Mouse (Mus musculus) cerebellum, adult 18-20 months (tissue): ENCODE measurements around the gene Trhr2.

Experiments used
- DNase-seq, 2 experiments: peaks; one replicate each; pipeline ENCODE4 v3.0.0; 2021

The Trhr2 gene

DNA sequence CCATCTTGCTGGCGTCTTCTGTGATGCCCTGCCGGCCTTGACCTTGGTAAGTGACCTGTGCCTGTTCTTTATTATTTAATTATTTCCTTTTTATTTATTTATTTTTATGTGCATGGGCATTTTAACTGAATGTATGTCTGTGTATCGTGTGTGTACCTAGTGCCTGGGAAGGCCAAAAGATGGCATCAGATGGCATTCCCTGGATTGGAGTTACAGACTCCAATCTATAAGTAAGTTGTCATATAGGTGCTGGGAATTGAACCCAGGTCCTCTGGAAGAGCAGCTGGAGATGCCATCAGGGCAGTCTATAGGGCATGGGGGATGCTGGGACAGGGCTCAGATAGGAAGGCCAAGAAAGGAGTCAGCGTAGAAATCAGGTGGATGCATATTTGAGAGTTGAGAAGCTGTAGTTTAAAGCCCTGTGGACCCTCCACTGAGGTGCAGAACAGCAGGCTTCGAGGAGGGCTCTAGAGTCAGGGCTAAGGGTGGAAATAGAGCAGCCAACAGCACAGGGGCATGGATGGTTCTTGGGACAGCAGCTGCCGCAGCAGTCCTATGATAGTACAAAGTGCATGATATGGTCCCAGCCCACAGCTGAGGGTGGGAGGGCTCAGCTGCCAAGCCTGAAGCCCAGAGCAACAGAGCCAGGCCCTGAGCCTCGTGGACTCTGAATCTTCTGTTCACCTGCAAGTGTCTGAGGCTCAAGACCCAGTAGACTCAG, at the start of gene Trhr2:
Trhr2 (minus strand) TSS at position 51 of the 721 bp plus-strand sequence.
- no peak for DNase-seq

DNA sequence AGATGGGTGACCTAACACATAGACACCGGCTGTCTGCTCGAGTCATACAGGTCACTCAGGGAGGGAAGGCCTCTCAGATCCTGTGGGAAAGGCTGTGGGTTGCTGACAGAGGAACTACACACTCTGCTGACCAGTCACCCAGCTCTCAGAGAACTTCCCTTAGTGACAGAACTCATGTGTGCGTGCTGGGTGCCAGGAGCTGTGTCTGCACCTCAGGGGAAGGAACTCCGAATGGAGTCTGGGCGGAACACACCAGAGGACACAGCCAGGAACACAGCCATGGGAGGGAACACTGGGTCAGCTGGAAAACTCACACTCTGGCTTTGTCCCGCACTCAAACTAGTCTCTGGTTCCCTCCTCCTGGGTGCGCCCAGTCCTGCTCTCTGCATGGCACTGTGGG, 47.1 kb upstream of the Trhr2 start:
- no peak for DNase-seq

GRCm38 (mm10) chr8:122405146-122405805, 44.7 kb upstream of the Trhr2 start:
- no peak for DNase-seq

DNA sequence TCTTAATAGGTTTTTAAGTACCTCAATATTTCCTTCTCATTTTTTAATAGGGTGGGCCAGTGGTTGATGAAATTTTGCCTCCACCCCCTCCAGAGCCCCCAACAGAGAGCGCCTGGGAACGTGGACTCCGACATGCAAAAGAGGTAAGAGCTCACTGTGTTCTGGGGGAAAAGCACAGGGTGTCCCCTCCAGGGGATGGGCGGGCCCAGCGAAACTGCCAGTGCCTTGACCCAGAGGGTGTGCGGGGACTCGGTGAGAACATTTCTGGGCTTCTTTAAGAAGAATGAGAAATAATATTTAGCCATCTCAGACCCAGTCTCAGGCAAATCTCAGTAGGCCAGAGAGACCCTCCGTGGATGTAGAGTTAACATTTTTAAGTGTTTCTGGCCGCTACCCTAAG, 37.6 kb upstream of the Trhr2 start:
- no peak for DNase-seq

DNA sequence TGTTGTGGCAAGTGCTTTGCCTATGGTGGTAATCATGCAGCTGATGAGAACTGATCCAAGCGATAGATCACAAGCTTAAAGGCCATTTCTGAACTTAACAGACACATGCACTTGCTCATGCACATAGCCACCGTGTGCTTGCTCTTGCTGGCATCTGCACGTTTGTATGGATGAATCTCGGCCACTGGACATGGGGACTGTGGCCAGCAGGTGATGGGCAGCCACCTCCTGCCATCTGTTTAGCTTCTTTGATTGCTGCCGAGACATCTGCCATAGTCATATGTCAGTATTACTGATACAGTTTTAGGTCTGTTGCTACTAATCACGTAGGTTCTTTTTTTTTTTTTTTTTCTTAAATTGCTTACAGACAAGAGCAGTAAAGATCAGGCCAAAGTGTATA, 34.7 kb upstream of the Trhr2 start:
- DNase-seq, result peak; percentile 59 to 67

- no peak for DNase-seq
These were observed 33.2 kb upstream of the Trhr2 start for GRCm38 (mm10) chr8:122393717-122394116.

- no peak for DNase-seq
These were observed 30.2 kb upstream of the Trhr2 start for GRCm38 (mm10) chr8:122390758-122391157.

GRCm38 (mm10) chr8:122389357-122389756, 28.8 kb upstream of the Trhr2 start:
- no peak for DNase-seq

GRCm38 (mm10) chr8:122383039-122383438, 22.5 kb upstream of the Trhr2 start:
- no peak for DNase-seq

DNA sequence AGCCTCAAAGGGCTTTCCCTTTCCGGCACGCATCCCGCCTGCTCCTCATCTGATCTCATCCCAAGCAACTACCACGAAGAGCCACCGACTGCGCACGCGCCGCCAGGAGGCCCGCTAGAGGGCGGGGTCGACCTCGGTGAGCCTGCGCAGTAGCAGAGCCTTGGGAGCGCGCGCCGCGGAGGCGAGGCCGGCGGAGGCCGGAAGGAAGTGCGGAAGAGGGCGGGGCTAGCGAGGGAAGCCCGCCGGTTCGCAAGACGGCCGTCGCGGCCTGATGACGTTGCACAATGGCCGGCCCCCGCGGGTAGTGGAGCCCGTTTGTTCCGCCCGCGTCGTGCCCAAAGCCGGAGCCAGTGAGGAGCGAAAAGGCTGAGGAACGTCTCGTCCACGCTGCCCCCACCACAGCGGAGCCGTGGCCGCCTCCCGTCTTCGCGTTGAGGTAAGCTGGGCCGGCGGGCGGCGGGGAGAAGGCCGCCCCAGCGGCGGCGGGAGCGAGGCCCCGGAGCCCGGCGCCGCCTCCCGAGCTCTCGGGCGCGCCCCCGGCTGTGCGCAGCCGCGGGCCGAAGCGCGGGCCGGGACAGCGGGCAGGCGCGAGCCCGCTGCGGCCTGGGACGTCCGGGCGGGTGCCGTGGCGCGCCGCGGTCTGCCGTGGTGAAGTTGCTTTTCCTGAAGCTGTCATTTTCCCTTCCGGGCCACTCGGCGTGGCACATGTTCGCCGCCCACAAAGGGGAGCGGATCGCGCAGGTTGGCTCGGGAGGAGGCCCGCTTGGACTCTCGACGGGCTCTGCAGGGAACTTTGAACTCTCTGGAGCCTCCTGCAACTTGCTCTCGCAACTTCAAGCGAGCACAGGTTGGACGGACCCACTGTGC, 16.1 kb upstream of the Trhr2 start, which contains the start of gene Zc3h18:
Zc3h18 (plus strand) TSS at position 245 of the 867 bp plus-strand sequence.
- DNase-seq, result peak; percentile 99 to 100

- DNase-seq, result no peak
These were observed 15.3 kb upstream of the Trhr2 start for GRCm38 (mm10) chr8:122375751-122376364.

DNA sequence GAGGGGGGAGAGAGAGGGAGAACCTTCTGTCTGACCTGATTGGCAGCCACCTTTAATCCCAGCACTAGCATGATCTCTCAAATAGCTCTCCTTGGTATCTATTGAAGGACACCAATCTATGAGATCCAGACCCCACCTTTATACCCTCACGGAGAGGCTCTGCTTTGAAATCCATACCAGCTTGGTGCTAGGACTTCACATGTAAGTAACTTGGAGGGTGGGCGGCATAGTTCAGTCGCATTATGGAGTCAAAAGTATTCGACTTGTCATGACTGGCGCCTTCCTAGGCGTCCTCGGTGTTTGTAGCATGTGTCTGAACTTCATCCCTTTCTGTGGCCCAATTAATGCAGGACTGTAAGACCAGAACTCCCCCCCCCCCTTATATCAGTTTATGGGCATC, 14.8 kb upstream of the Trhr2 start:
- DNase-seq, result no peak

- no peak for DNase-seq
These were observed 11.2 kb upstream of the Trhr2 start for GRCm38 (mm10) chr8:122371706-122372105.

DNA sequence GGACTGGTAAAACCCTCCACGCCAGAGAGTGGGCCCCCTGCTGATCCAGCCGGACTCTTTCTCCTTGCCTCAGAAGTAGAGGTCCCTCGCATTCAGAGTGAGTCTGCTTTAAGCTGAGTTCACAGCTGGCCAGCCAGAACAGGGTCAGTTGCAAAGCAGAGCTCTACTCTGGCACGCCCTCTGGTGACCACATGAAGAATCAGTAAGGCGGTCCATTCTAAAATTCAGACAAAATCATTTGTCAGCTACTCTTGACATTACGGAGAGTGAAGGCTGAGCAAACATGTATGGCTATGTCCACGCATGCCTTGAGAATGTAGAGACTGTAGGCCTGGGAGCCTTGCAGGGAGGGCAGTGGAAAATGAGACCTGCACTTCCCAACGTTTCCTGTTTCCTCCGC, 9.1 kb upstream of the Trhr2 start:
- peak; percentile 65 to 75 for DNase-seq

GRCm38 (mm10) chr8:122368494-122368893, 7.9 kb upstream of the Trhr2 start:
- no peak for DNase-seq

DNA sequence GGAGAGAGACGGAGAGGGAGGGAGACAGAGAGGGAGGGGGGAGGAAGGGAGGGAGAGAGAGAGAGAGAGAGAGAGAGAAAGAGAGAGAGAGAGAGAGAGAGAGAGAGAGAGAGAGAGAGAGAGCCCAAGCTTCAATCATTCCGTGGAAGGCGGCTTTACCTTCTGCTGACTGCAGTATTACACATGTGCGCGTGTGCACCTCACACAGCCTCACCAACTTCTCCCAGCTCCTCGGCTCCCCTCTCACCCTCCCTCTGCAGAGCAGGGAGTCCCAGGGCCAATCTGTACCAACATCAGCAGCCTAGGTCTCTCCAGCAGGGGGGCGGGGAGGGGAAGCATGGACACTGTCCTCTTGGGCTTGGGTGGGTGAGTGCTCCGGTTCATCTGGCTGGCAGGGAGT, 2.4 kb upstream of the Trhr2 start:
- DNase-seq, result no peak

GRCm38 (mm10) chr8:122362271-122362670, 1.7 kb upstream of the Trhr2 start:
- no peak for DNase-seq

- no peak for DNase-seq
These were observed 1.3 kb downstream of the Trhr2 start for GRCm38 (mm10) chr8:122359111-122359775.

DNA sequence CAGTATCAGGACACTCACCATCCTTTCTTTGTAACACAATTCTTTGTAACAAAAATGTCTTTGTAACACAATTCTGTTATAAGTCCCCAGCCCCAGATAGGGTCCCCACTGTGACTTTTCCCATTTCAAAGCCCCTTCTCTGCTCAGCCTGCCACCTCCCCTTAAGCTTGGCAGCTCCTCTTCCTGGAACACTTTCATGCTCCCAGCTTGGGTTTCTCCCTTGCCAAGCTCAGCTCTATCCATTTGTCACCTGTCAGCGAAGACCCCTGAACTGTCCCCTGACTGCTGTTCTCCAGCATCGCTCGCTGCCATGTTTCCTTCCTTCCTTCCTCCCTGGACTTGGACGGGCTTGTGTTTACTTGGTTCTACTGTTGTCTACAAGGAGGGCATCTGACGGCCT, 2.9 kb downstream of the Trhr2 start:
- DNase-seq, result no peak

GRCm38 (mm10) chr8:122357202-122357601, 3.3 kb downstream of the Trhr2 start:
- DNase-seq, result no peak

DNA sequence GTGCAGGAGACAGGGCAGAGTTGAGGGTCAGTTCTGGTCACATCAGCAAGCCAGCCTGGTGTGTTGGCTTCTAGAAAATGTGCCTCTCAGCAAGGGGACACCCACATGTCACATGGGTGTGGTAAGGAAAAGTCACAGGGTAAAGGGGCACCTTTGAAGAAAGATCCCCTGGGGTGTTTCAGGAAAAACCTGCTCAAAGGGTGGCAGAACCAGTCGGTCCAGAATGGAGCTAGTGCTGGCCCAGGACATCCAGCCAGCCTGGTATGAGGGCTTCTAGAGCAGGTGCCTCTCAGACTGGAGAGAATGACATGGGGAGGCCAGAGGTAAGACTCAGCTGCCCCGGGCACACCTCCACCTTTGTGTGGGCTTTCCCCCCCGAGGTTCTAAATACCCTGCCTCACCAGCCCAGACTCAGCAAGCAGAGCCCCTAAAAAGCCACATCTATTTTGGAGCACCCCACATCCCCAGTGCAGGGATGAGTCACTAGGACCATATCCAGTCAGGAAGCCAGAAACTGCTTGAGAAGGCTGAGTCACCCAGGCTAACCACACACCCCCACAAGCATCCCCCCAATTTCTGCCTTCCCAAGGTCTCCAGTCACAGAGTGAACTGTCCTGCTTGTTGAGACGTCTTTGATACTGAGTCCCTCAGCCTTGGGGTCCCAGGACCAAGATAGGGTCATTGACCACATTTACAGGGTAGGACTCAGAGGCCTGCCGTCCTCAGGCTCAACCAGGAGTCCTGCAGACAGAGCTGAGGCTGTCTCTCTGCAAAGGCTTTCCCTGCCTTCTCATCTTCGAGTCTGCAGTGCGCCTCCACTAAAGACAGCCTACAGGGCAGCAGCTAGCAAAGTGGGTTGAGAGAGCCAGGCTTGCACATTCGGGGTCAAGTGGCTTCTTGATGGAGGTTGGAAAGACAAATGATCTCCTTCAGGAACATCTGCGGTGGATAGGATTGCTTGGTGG, 4.6 kb downstream of the Trhr2 start:
- no peak for DNase-seq
